Mouse (Mus musculus): Measurements from ENCODE around the gene Sobp. TPM values are rescaled to one million over a fixed set of nuclear protein-coding genes. Genes with fewer than 3 reads are reported as not detected.

The Sobp gene
- polyA plus RNA-seq, 1 experiment, result 0.36 TPM

- Histone ChIP-seq H3K36me3 (ENCODE audit: control insufficient read depth, insufficient read depth, low read length, poor library complexity, severe bottlenecking) (no peaks in the 10 kb centered on the region), H3K4me1 (ENCODE audit: control insufficient read depth, insufficient read depth, low read length) (peaks cover 3% of the 10 kb centered on the region), H3K27me3 (ENCODE audit: control insufficient read depth, insufficient read depth, low read length, poor library complexity, severe bottlenecking) (no peaks in the 10 kb centered on the region), H3K4me3 (ENCODE audit: low read depth, low read length) (no peak overlapping the region), H3K9me3 (replicated peaks; ENCODE audit: control insufficient read depth, insufficient read depth, low read length, poor library complexity, severe bottlenecking) (no peaks in the 10 kb centered on the region), H3K27ac (ENCODE audit: insufficient read depth, low read length) (no peak overlapping the region), H3K9ac (ENCODE audit: low read depth, poor library complexity, severe bottlenecking) (no peak overlapping the region)
- TF ChIP-seq EP300 (IDR thresholded peaks at IDR 0.05; ENCODE audit: insufficient read depth, low read depth, low read length), result no peak
- no peak for TF ChIP-seq CTCF (IDR thresholded peaks at IDR 0.05; ENCODE audit: low read depth, low read length)
- no peak for TF ChIP-seq POLR2A (IDR thresholded peaks at IDR 0.05; ENCODE audit: insufficient read depth, low read length)
Observed at GRCm38 (mm10) chr10:42953601-42954000, 220.7 kb downstream of the Sobp start.

Other genes with a start within 250 kb of the Sobp start
- gene 9030612E09Rik, start 174 bp upstream of the Sobp start, polyA plus RNA-seq (2011; ENCODE audit: insufficient read depth, insufficient read length, low read depth, missing spikeins), result not detected in 2 replicates
- 12.6 and 13.1 TPM in 2 replicates for gene Pdss2, start 47.0 kb upstream of the Sobp start, polyA plus RNA-seq (2011; ENCODE audit: insufficient read depth, insufficient read length, low read depth, missing spikeins)